Mouse (Mus musculus) left cerebral cortex, adult 8-10 months (tissue): Measurements from ENCODE around the gene Nrip1. TPM values are rescaled to one million over a fixed set of nuclear protein-coding genes. Genes with fewer than 3 reads are reported as not detected.

Experiments used
- DNase-seq, 2 experiments: peaks; one replicate each; pipeline ENCODE4 v3.0.0; 2022; ENCODE audit warnings: low spot score in 2 of 2
- total RNA-seq, 4 experiments: library from RNA; stranded (reverse); gene quantifications; 2 replicates each; pipeline ENCODE4 v1.2.4; 2022

Nrip1 gene
- total RNA-seq, 4 experiments from 2014 or later, result 46.2 to 50.5 (median 48.1) TPM

- DNase-seq, result no peak
Observed at GRCm38 (mm10) chr16:76283796-76284195, 89.8 kb downstream of the Nrip1 start.

GRCm38 (mm10) chr16:76281850-76282249 lies 91.8 kb downstream of the Nrip1 start:
- DNase-seq, result no peak

- no peak for DNase-seq
Observed at GRCm38 (mm10) chr16:76280365-76280764, 93.3 kb downstream of the Nrip1 start.

GRCm38 (mm10) chr16:76276271-76276670 lies 97.4 kb downstream of the Nrip1 start:
- DNase-seq, result no peak

- DNase-seq, result no peak
Observed at GRCm38 (mm10) chr16:76275584-76275983, 98.0 kb downstream of the Nrip1 start.

GRCm38 (mm10) chr16:76275166-76275565 lies 98.5 kb downstream of the Nrip1 start:
- DNase-seq, result no peak

- no peak for DNase-seq
Observed at GRCm38 (mm10) chr16:76266635-76267268, 106.9 kb downstream of the Nrip1 start.

GRCm38 (mm10) chr16:76265874-76266273 lies 107.8 kb downstream of the Nrip1 start:
- DNase-seq, result no peak

- no peak for DNase-seq
Observed at GRCm38 (mm10) chr16:76265301-76265700, 108.3 kb downstream of the Nrip1 start.

- DNase-seq, result no peak
Observed at GRCm38 (mm10) chr16:76263393-76263792, 110.2 kb downstream of the Nrip1 start.

- DNase-seq, result no peak
Observed at GRCm38 (mm10) chr16:76260296-76260695, 113.3 kb downstream of the Nrip1 start.

GRCm38 (mm10) chr16:76251826-76252225 lies 121.8 kb downstream of the Nrip1 start:
- no peak for DNase-seq

- no peak for DNase-seq
Observed at GRCm38 (mm10) chr16:76249345-76250091, 124.1 kb downstream of the Nrip1 start.

- no peak for DNase-seq
Observed at GRCm38 (mm10) chr16:76242850-76243249, 130.8 kb downstream of the Nrip1 start.

GRCm38 (mm10) chr16:76241266-76241665 lies 132.4 kb downstream of the Nrip1 start:
- no peak for DNase-seq

- DNase-seq, result no peak
Observed at GRCm38 (mm10) chr16:76239353-76239752, 134.3 kb downstream of the Nrip1 start.

GRCm38 (mm10) chr16:76238784-76239183 lies 134.8 kb downstream of the Nrip1 start:
- no peak for DNase-seq
